ENCODE assay signal across 8 mouse cellular contexts in genomic region chr12:111430049-111430867, GRCm38 (mm10). TPM values are rescaled to one million over a fixed set of nuclear protein-coding genes. Genes with fewer than 3 reads are reported as not detected.
DNase-seq lines count a peak whose midpoint lies in the region; ATAC-seq and TF ChIP-seq lines count a peak whose summit lies in the region.
"Had no signal": no experiment of that assay in that cellular context is flagged by ENCODE, and none has a peak within 500 bp of the region (broad histone marks: within the 10 kb centered on the region; RNA-seq: fewer than 3 reads in every experiment).

No protein-coding gene starts in this region.

- H3K27ac ChIP-seq in heart, embryonic 12.5 days (ENCODE audit: poor library complexity, severe bottlenecking) = peak overlapping the region; percentile 64
- H3K27ac ChIP-seq in midbrain, embryonic 12.5 days (replicated peaks) = no peak overlapping the region

- H3K36me3 ChIP-seq in E14TG2a.4 (ENCODE audit: insufficient read depth, low read length) = no peaks in the 10 kb centered on the region
- no peaks in the 10 kb centered on the region for H3K36me3 ChIP-seq in heart, embryonic 12.5 days
- no peaks in the 10 kb centered on the region for H3K36me3 ChIP-seq in midbrain, embryonic 12.5 days

- peak overlapping the region; percentile 67 for H3K4me3 ChIP-seq in E14TG2a.4 (replicated peaks; ENCODE audit: low read length)
- H3K4me3 ChIP-seq in heart, embryonic 12.5 days = peak overlapping the region; percentile 51
- peak overlapping the region; percentile 41 for H3K4me3 ChIP-seq in midbrain, embryonic 12.5 days

- peak overlapping the region; percentile 90 for H3K4me2 ChIP-seq in heart, embryonic 12.5 days
- peak overlapping the region; percentile 70 for H3K4me2 ChIP-seq in midbrain, embryonic 12.5 days (replicated peaks)

- H3K27me3 ChIP-seq in E14TG2a.4 (ENCODE audit: insufficient read depth, low read length) = peaks cover 85% of the 10 kb centered on the region
- peaks cover 76% of the 10 kb centered on the region for H3K27me3 ChIP-seq in heart, embryonic 12.5 days (replicated peaks)
- H3K27me3 ChIP-seq in midbrain, embryonic 12.5 days = peaks cover 99% of the 10 kb centered on the region

- H3K9me3 ChIP-seq in E14TG2a.4 (ENCODE audit: low read length) = no peaks in the 10 kb centered on the region
- no peaks in the 10 kb centered on the region for H3K9me3 ChIP-seq in heart, embryonic 12.5 days (replicated peaks)
- no peaks in the 10 kb centered on the region for H3K9me3 ChIP-seq in midbrain, embryonic 12.5 days

- peaks cover 79% of the 10 kb centered on the region for H3K4me1 ChIP-seq in E14TG2a.4 (replicated peaks; ENCODE audit: low read depth, low read length)
- H3K4me1 ChIP-seq in heart, embryonic 12.5 days (replicated peaks) = peaks cover 84% of the 10 kb centered on the region
- H3K4me1 ChIP-seq in midbrain, embryonic 12.5 days = peaks cover 18% of the 10 kb centered on the region; the same call in 1 of the 2 replicates

- TF ChIP-seq CTCF in E14TG2a.4 (conservative IDR thresholded peaks at IDR 0.05; ENCODE audit: low read length) = no peak

- 10% methylated on average over 27 of the region's 27 CpGs for WGBS in heart, embryonic 12.5 days
- 11% methylated on average over 27 of the region's 27 CpGs for WGBS in midbrain, embryonic 12.5 days

- no peak for ATAC-seq in heart, embryonic 12.5 days (ENCODE audit: insufficient number of reproducible peaks, low FRiP score)
- no peak for ATAC-seq in midbrain, embryonic 12.5 days (ENCODE audit: low FRiP score, low read depth)

- peak; percentile 65 for DNase-seq in ZHBTc4 (ENCODE audit: low read depth, low spot score)
- DNase-seq in kidney, postnatal 4 days = peak; percentile 71 to 81
- no peak for DNase-seq in cerebellum, postnatal 36 days
- no peak for DNase-seq in natural killer cell, adult 2 months (ENCODE audit: low spot score in 2 of 2)

- H3K9ac ChIP-seq in heart, embryonic 12.5 days = peak overlapping the region; percentile 70
- peak overlapping the region; percentile 53; the same call in 1 of the 2 replicates for H3K9ac ChIP-seq in midbrain, embryonic 12.5 days (replicated peaks)

RNA-seq across cellular contexts. Expression of gene Tnfaip2, which starts 12.0 kb away (rescaled TPM):
- polyA plus RNA-seq in heart, embryonic 12.5 days (2016; fragmentation: Nextera tagmentation; extraction: Ambion mirVana) = 7.4 and 12.0 TPM in 2 replicates
- 1.2 and 1.5 TPM in 2 replicates for polyA plus RNA-seq in midbrain, embryonic 12.5 days (2016; fragmentation: Nextera tagmentation; extraction: Ambion mirVana)

RNA-seq across cellular contexts. Expression of gene Exoc3l4, which starts 13.4 kb away (rescaled TPM):
- 8.5 and 10.1 TPM in 2 replicates for polyA plus RNA-seq in heart, embryonic 12.5 days (2016; fragmentation: Nextera tagmentation; extraction: Ambion mirVana)
- polyA plus RNA-seq in midbrain, embryonic 12.5 days (2016; fragmentation: Nextera tagmentation; extraction: Ambion mirVana) = 2.7 and 4.1 TPM in 2 replicates

RNA-seq across cellular contexts. Expression of gene Lbhd2, which starts 23.6 kb away (rescaled TPM):
- polyA plus RNA-seq in heart, embryonic 12.5 days (2016; fragmentation: Nextera tagmentation; extraction: Ambion mirVana) = 0.31 TPM in 1 of 2 replicates, not detected in the other
- 0.47 TPM in 1 of 2 replicates, not detected in the other for polyA plus RNA-seq in midbrain, embryonic 12.5 days (2016; fragmentation: Nextera tagmentation; extraction: Ambion mirVana)
- polyA plus RNA-seq: gonadal fat pad, adult 2 months had no signal

RNA-seq across cellular contexts. Expression of gene Cdc42bpb, which starts 52.7 kb away (rescaled TPM):
- polyA plus RNA-seq in heart, embryonic 12.5 days (2016; fragmentation: Nextera tagmentation; extraction: Ambion mirVana) = 33.5 and 38.2 TPM in 2 replicates
- 39.4 and 40.5 TPM in 2 replicates for polyA plus RNA-seq in midbrain, embryonic 12.5 days (2016; fragmentation: Nextera tagmentation; extraction: Ambion mirVana)

RNA-seq across cellular contexts. Expression of gene Gm266, which starts 55.4 kb away (rescaled TPM):
- polyA plus RNA-seq in heart, embryonic 12.5 days (2016; fragmentation: Nextera tagmentation; extraction: Ambion mirVana) = 2.1 and 2.4 TPM in 2 replicates
- polyA plus RNA-seq in midbrain, embryonic 12.5 days (2016; fragmentation: Nextera tagmentation; extraction: Ambion mirVana) = 2.3 and 3.5 TPM in 2 replicates

Comparison
In these comparisons a context has a peak if more than half of its experiments do, and no peak if none do; other contexts are left out.
1. DNase-seq: peak in ZHBTc4 (single experiment) and kidney, postnatal 4 days (2 of 2); none in cerebellum, postnatal 36 days (0 of 2) and natural killer cell, adult 2 months (0 of 2).
2. Peak in every context shown above with its lines, with median percentiles within 50 percentile points of each other: H3K4me3 ChIP-seq.